Mouse (Mus musculus): Measurements from ENCODE around the gene Naa50. TPM values are rescaled to one million over a fixed set of nuclear protein-coding genes. Genes with fewer than 3 reads are reported as not detected.

The Naa50 gene
- total and polyA plus RNA-seq, 2 experiments from 2014 or later = 10.1 to 56.3 TPM

DNA sequence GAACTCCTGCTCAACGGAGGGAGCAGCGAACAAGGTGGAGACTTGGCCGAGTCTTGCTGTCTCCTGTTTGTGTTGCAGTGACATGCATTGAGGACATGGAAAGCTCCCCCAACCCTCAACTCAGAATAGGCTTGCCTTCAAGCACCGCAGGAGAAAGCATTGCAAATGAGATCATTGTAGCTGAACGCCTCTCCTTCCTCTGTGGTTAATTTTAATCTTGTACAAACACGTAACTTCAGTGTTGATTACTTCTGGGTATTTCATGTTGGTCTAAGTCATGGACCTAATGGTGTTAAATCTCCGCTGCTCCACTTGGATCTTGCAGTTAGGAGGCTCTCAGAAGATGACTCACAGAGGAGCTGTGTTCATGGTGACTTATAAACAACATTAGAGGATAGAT, 73.1 kb downstream of the Naa50 start:
- H3K4me1 ChIP-seq (ENCODE audit: insufficient read depth, low read length) = no peaks in the 10 kb centered on the region
- WGBS = 91% methylated on average over 7 of the region's 7 CpGs
- H3K4me2 ChIP-seq (ENCODE audit: low read depth, low read length) = no peak overlapping the region
- no peak overlapping the region for H3K9ac ChIP-seq (replicated peaks; ENCODE audit: low read length)
- no peaks in the 10 kb centered on the region for H3K27me3 ChIP-seq (ENCODE audit: insufficient read depth, low read length)
- ATAC-seq (no peak), DNase-seq (ENCODE audit: low spot score) (no peak)
- H3K36me3 ChIP-seq (ENCODE audit: insufficient read depth, low read length) = peaks cover 50% of the 10 kb centered on the region
- no peaks in the 10 kb centered on the region for H3K9me3 ChIP-seq (ENCODE audit: low read length)
- H3K27ac ChIP-seq = no peak overlapping the region
- H3K4me3 ChIP-seq (ENCODE audit: low read length) = no peak overlapping the region
- TF ChIP-seq CTCF (IDR thresholded peaks at IDR 0.05; ENCODE audit: low read depth) = no peak

Other genes with a start within 250 kb of the Naa50 start
- gene Qtrt2, start 213.0 kb upstream of the Naa50 start, total RNA-seq (2014; rRNA removed) = 19.9 and 29.7 TPM in 2 replicates
- 11.3 and 12.9 TPM in 2 replicates for gene Qtrt2, start 213.0 kb upstream of the Naa50 start, polyA plus RNA-seq (2015; fragmentation: Nextera tagmentation; extraction: Ambion mirVana)
- gene Zdhhc23, start 160.0 kb upstream of the Naa50 start, total RNA-seq (2014; rRNA removed) = 4.8 and 7.0 TPM in 2 replicates
- 2.2 and 2.7 TPM in 2 replicates for gene Zdhhc23, start 160.0 kb upstream of the Naa50 start, polyA plus RNA-seq (2015; fragmentation: Nextera tagmentation; extraction: Ambion mirVana)
- gene Gramd1c, start 76.5 kb upstream of the Naa50 start, total RNA-seq (2014; rRNA removed) = 0.63 and 1.0 TPM in 2 replicates
- gene Gramd1c, start 76.5 kb upstream of the Naa50 start, polyA plus RNA-seq (2015; fragmentation: Nextera tagmentation; extraction: Ambion mirVana) = 2.3 and 2.6 TPM in 2 replicates
- gene Atp6v1a, start 125 bp upstream of the Naa50 start, total RNA-seq (2014; rRNA removed) = 165 and 183 TPM in 2 replicates
- 161 TPM in 2 replicates for gene Atp6v1a, start 125 bp upstream of the Naa50 start, polyA plus RNA-seq (2015; fragmentation: Nextera tagmentation; extraction: Ambion mirVana)
- gene Usf3, start 33.4 kb downstream of the Naa50 start, total RNA-seq (2014; rRNA removed) = 13.8 and 14.1 TPM in 2 replicates
- gene Usf3, start 33.4 kb downstream of the Naa50 start, polyA plus RNA-seq (2015; fragmentation: Nextera tagmentation; extraction: Ambion mirVana) = 1.9 and 2.4 TPM in 2 replicates
- gene Sidt1, start 193.4 kb downstream of the Naa50 start, total RNA-seq (2014; rRNA removed) = 36.1 and 44.3 TPM in 2 replicates
- 21.8 and 22.5 TPM in 2 replicates for gene Sidt1, start 193.4 kb downstream of the Naa50 start, polyA plus RNA-seq (2015; fragmentation: Nextera tagmentation; extraction: Ambion mirVana)
- gene Spice1, start 207.3 kb downstream of the Naa50 start, total RNA-seq (2014; rRNA removed) = 8.1 and 9.7 TPM in 2 replicates
- gene Spice1, start 207.3 kb downstream of the Naa50 start, polyA plus RNA-seq (2015; fragmentation: Nextera tagmentation; extraction: Ambion mirVana) = 9.0 and 9.6 TPM in 2 replicates

All from hindbrain, postnatal 0 days (tissue).